Mouse (Mus musculus): ENCODE measurements around the gene Rbms3.

- TF ChIP-seq ZNF384 (IDR thresholded peaks at IDR 0.05; ENCODE audit: low read depth, low read length): no peak
- no peak for TF ChIP-seq CHD2 (IDR thresholded peaks at IDR 0.05; ENCODE audit: low read depth, low read length)
- TF ChIP-seq ZC3H11A (IDR thresholded peaks at IDR 0.05; ENCODE audit: borderline replicate concordance, low read depth, low read length): peak; percentile 56; the same call in 1 of the 2 replicates
- no peak for TF ChIP-seq HCFC1 (IDR thresholded peaks at IDR 0.05; ENCODE audit: borderline replicate concordance, insufficient read depth, low read length)
- TF ChIP-seq MAFK (IDR thresholded peaks at IDR 0.05; ENCODE audit: insufficient read depth, low read depth, low read length): no peak
Measured at GRCm38 (mm10) chr9:116651414-116651813, 978.3 kb downstream of the Rbms3 start.

Data from ES-E14 (cell line).